Mouse (Mus musculus): ENCODE results near the gene Fam204a.

Fam204a gene

DNA sequence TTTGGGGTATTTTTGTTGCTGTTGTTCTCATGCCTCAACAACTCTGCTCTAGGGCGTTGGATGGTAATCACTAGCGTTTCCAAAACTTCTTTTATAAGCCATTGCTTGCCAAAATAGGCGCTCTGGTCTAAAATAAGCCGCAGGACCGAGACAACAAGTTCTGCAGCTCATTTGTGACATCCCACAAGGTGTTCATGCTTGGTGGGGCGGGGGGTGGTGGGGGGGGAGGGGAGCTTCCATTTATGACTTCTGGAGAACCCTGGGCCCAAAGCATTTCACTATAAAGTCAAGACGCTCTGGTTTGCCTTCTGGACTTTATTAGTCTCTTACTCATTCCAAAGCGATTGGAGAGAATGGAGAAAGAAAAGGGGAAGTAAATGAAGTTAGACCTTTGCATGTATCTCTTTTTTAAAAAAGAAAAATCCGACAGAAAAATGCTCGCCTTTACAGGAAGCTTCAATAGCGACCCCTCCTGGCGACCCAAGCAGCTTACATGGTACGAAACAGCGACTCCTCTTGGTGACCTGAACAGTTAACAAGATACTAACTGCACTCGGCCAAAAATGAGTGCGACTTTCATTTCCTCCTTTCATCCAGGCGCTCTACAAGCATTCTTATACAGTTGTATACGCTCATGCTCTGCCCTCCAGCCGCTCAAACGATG, 65.8 kb downstream of the Fam204a start:
- peak; percentile 87 for DNase-seq

GRCm38 (mm10) chr19:60159827-60160226, 66.7 kb downstream of the Fam204a start:
- peak; percentile 35 for DNase-seq

DNA sequence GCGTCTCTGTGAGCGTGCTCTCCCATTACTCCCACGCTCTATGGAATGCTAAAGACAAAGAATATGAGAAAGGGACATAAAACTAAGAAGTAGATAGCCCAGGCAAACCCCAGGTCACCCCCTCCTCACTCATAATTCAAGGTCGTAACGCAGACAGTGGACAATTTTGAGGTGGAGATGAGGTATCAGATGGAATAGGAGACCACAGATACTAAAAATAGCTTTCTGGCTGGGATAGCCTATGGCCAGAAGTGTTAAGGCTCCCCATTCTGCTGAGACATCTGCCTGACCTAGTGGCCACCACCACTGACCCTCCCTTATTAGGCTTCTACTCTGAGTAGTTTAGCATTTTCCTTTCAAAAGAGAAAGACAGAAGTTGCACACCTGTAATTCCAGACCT, 71.2 kb downstream of the Fam204a start:
- DNase-seq = peak; percentile 55

DNA sequence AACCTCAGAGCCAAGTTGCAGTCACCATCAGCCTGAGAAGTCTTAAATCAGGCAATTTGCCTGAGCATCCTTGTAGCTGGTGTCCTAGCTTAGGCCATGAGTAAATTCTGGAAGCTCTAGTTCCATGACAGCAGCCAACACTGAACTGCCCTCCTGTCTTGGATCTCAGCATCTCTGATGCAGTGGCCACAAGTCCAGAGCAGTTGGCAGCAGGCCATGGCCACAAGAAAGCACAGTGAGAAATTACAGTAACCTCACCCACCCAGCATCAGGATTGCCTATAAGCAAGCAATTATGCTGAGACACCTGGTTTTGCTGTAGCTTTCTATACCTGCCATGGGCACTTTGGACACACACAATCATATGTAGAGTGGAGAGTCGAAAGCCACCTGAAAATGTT, 73.4 kb downstream of the Fam204a start:
- DNase-seq = peak; percentile 50

- peak; percentile 58 for DNase-seq
Observed at GRCm38 (mm10) chr19:60150056-60150455, 76.4 kb downstream of the Fam204a start.

- peak; percentile 58 for DNase-seq
Observed at GRCm38 (mm10) chr19:60149078-60149960, 77.2 kb downstream of the Fam204a start.
